In genomic region chr3:36764741-36765140, GRCm38 (mm10) we compare ENCODE assay signal across 17 mouse cellular contexts.
DNase-seq lines count a peak whose midpoint lies in the region; ATAC-seq and TF ChIP-seq lines count a peak whose summit lies in the region.
"Had no signal": no experiment of that assay in that cellular context is flagged by ENCODE, and none has a peak within 500 bp of the region (broad histone marks: within the 10 kb centered on the region; RNA-seq: fewer than 3 reads in every experiment).

No protein-coding gene starts in this region.

- TF ChIP-seq EP300 in lung, postnatal 0 days (IDR thresholded peaks at IDR 0.05) = no peak

- H3K4me3 ChIP-seq in lung, embryonic 14.5 days (ENCODE audit: low read depth, low read length) = no peak overlapping the region
- H3K4me3 ChIP-seq in lung, postnatal 0 days (ENCODE audit: low read depth, low read length) = no peak overlapping the region
- H3K4me3 ChIP-seq: embryonic facial prominence, embryonic 10.5 days; forebrain, embryonic 15.5 days; heart, embryonic 13.5 days; hindbrain, embryonic 12.5 days; limb, embryonic 12.5 days had no signal

- WGBS in lung, embryonic 14.5 days = 48% methylated on average over 2 of the region's 2 CpGs
- 56% methylated on average over 2 of the region's 2 CpGs for WGBS in lung, postnatal 0 days

- DNase-seq in heart, adult 11 months = peak; percentile 3
- DNase-seq in heart, adult 18-20 months = no peak
- peak; percentile 41 for DNase-seq in lung, embryonic 14.5 days
- DNase-seq in lung, postnatal 0 days (ENCODE audit: low spot score) = no peak
- DNase-seq in cerebellum, adult 9-11 months = peak; percentile 51
- no peak for DNase-seq in urinary bladder, postnatal 14 days (ENCODE audit: low spot score)
- no peak for DNase-seq in gastrocnemius, postnatal 25 days
- DNase-seq: liver, postnatal 0 days; lung, postnatal 14 days had no signal

- no peaks in the 10 kb centered on the region for H3K27me3 ChIP-seq in lung, embryonic 14.5 days (ENCODE audit: insufficient read depth, low read length)
- no peaks in the 10 kb centered on the region for H3K27me3 ChIP-seq in lung, postnatal 0 days (replicated peaks; ENCODE audit: insufficient read depth, low read length)
- H3K27me3 ChIP-seq: forebrain, embryonic 15.5 days; heart, embryonic 13.5 days; hindbrain, embryonic 12.5 days; limb, embryonic 12.5 days had no signal

- TF ChIP-seq CTCF in lung, embryonic 14.5 days (IDR thresholded peaks at IDR 0.05; ENCODE audit: low read depth) = no peak
- TF ChIP-seq CTCF in lung, postnatal 0 days (IDR thresholded peaks at IDR 0.05) = no peak

- H3K27ac ChIP-seq in lung, embryonic 14.5 days (ENCODE audit: low read depth) = no peak overlapping the region
- no peak overlapping the region for H3K27ac ChIP-seq in lung, postnatal 0 days (ENCODE audit: low read length)
- H3K27ac ChIP-seq: embryonic facial prominence, embryonic 10.5 days; forebrain, embryonic 15.5 days; heart, embryonic 13.5 days; hindbrain, embryonic 12.5 days; limb, embryonic 12.5 days had no signal

- H3K4me2 ChIP-seq in lung, embryonic 14.5 days = no peak overlapping the region
- no peak overlapping the region for H3K4me2 ChIP-seq in lung, postnatal 0 days (replicated peaks; ENCODE audit: low read depth, low read length)
- H3K4me2 ChIP-seq: forebrain, embryonic 15.5 days; heart, embryonic 13.5 days; hindbrain, embryonic 12.5 days; limb, embryonic 12.5 days; liver, embryonic 11.5 days; midbrain, embryonic 11.5 days had no signal

- ATAC-seq in lung, embryonic 14.5 days (ENCODE audit: insufficient read depth) = no peak
- ATAC-seq in lung, postnatal 0 days = no peak
- ATAC-seq: forebrain, embryonic 15.5 days; intestine, postnatal 0 days; liver, postnatal 0 days had no signal

- no peaks in the 10 kb centered on the region for H3K9me3 ChIP-seq in lung, embryonic 14.5 days (ENCODE audit: low read depth, low read length)
- no peaks in the 10 kb centered on the region for H3K9me3 ChIP-seq in lung, postnatal 0 days (ENCODE audit: low read length)
- H3K9me3 ChIP-seq: embryonic facial prominence, embryonic 10.5 days; forebrain, embryonic 15.5 days; heart, embryonic 13.5 days; hindbrain, embryonic 12.5 days; limb, embryonic 12.5 days had no signal

- no peak overlapping the region for H3K9ac ChIP-seq in lung, embryonic 14.5 days
- no peak overlapping the region for H3K9ac ChIP-seq in lung, postnatal 0 days (replicated peaks; ENCODE audit: low read depth)
- H3K9ac ChIP-seq: forebrain, embryonic 15.5 days; heart, embryonic 13.5 days; hindbrain, embryonic 12.5 days; limb, embryonic 12.5 days; liver, postnatal 0 days had no signal

- H3K36me3 ChIP-seq in lung, embryonic 14.5 days (ENCODE audit: insufficient read depth) = no peaks in the 10 kb centered on the region
- H3K36me3 ChIP-seq in lung, postnatal 0 days (ENCODE audit: insufficient read depth, low read length) = no peaks in the 10 kb centered on the region
- H3K36me3 ChIP-seq: embryonic facial prominence, embryonic 10.5 days; forebrain, embryonic 15.5 days; heart, embryonic 13.5 days; hindbrain, embryonic 12.5 days; limb, embryonic 12.5 days had no signal

- H3K4me1 ChIP-seq in lung, embryonic 14.5 days (ENCODE audit: insufficient read depth) = no peaks in the 10 kb centered on the region
- H3K4me1 ChIP-seq in lung, postnatal 0 days (ENCODE audit: insufficient read depth, low read depth, low read length) = no peaks in the 10 kb centered on the region
- H3K4me1 ChIP-seq: forebrain, embryonic 15.5 days; heart, embryonic 13.5 days; hindbrain, embryonic 12.5 days; limb, embryonic 12.5 days had no signal

Comparison
In these comparisons a context has a peak if more than half of its experiments do, and no peak if none do; other contexts are left out.
1. DNase-seq: peak in heart, adult 11 months (single experiment), lung, embryonic 14.5 days (single experiment) and cerebellum, adult 9-11 months (single experiment); none in heart, adult 18-20 months (0 of 2), lung, postnatal 0 days (single experiment), urinary bladder, postnatal 14 days (single experiment) and gastrocnemius, postnatal 25 days (single experiment).